Mouse (Mus musculus) ES-E14 (cell line): ENCODE measurements around the gene Tbc1d10c. TPM values are rescaled to one million over a fixed set of nuclear protein-coding genes. Genes with fewer than 3 reads are reported as not detected.

Source experiments
- DNase-seq: peaks from one replicate; pipeline ENCODE4 v3.0.0-alpha.2; 2013; ENCODE audit warnings: low read depth, low spot score
- H3K27ac ChIP-seq: 2 replicates; pipeline ENCODE4 v1.5.1; 2012; ENCODE audit warnings: low read depth, mild to moderate bottlenecking, low read length, moderate library complexity, mixed read lengths; ENCODE audit not compliant: poor library complexity, insufficient read depth, severe bottlenecking
- H3K36me3 ChIP-seq: 2 replicates; pipeline ENCODE4 v1.6.1; 2012; ENCODE audit warnings: mild to moderate bottlenecking, low read length, moderate library complexity, mixed read lengths; ENCODE audit not compliant: control insufficient read depth, poor library complexity, insufficient read depth, severe bottlenecking
- H3K4me1 ChIP-seq, 2 experiments: fragments of 150-350 bp in 1 of 2; sonication (generic) in 1 of 2; 2 replicates each; pipeline ENCODE4 v1.6.1; 2012; ENCODE audit warnings: low read length in 2 of 2, mild to moderate bottlenecking in 1 of 2, mixed read lengths in 1 of 2; ENCODE audit not compliant: control insufficient read depth in 2 of 2, insufficient read depth in 2 of 2, poor library complexity in 1 of 2
- H3K4me3 ChIP-seq, 2 experiments: fragments of 150-350 bp in 1 of 2; sonication (generic) in 1 of 2; 2 replicates each; pipeline ENCODE4 v1.5.1; 2012; ENCODE audit warnings: low read length in 2 of 2, low read depth in 1 of 2, mild to moderate bottlenecking in 1 of 2, mixed read lengths in 1 of 2; ENCODE audit not compliant: insufficient read depth in 1 of 2, poor library complexity in 1 of 2, severe bottlenecking in 1 of 2
- H3K9ac ChIP-seq: 2 replicates; pipeline ENCODE4 v1.6.1; 2012; ENCODE audit warnings: low read depth, mild to moderate bottlenecking, low read length, mixed read lengths; ENCODE audit not compliant: poor library complexity, insufficient read depth, severe bottlenecking
- H3K9me3 ChIP-seq: fragments of 150-350 bp; sonication (generic); 2 replicates; pipeline ENCODE4 v1.6.1; 2012; ENCODE audit warnings: low read depth, mild to moderate bottlenecking, low read length; ENCODE audit not compliant: control insufficient read depth, insufficient read depth
- CHD2 ChIP-seq: IDR thresholded peaks from 2 replicates; pipeline ENCODE4 v1.6.1; 2014; ENCODE audit warnings: mild to moderate bottlenecking, low read depth, low read length, inconsistent platforms
- HCFC1 ChIP-seq: IDR thresholded peaks from 2 replicates; pipeline ENCODE4 v1.6.1; 2012; ENCODE audit warnings: low read length, inconsistent platforms, borderline replicate concordance; ENCODE audit not compliant: insufficient read depth
- MAFK ChIP-seq: IDR thresholded peaks from 2 replicates; pipeline ENCODE4 v1.6.1; 2014; ENCODE audit warnings: mild to moderate bottlenecking, low read depth, low read length, inconsistent platforms; ENCODE audit not compliant: insufficient read depth
- ZC3H11A ChIP-seq: IDR thresholded peaks from 2 replicates; pipeline ENCODE4 v1.6.1; 2012; ENCODE audit warnings: low read depth, mild to moderate bottlenecking, inconsistent platforms, low read length, borderline replicate concordance
- ZNF384 ChIP-seq: IDR thresholded peaks from 2 replicates; pipeline ENCODE4 v1.6.1; 2012; ENCODE audit warnings: low read depth, low read length, inconsistent platforms
- in situ Hi-C, 2 experiments: fragments of 600-800 bp; cut with MboI; formaldehyde crosslinking; loops; one replicate each; pipeline ENCODE4 v1.15.1; 2025; ENCODE audit warnings: low sequenced_read_pairs in 2 of 2, inconsistent platforms in 1 of 2; ENCODE audit not compliant: unreplicated experiment in 2 of 2
- total RNA-seq: library from RNA; depleted of rRNA; stranded (reverse); fragments of 300-350 nt; gene quantifications from 2 replicates; pipeline ENCODE4 v1.2.3, GENCODE M21; 2012

The Tbc1d10c gene
- total RNA-seq, 1 experiment = 2.9 TPM

DNA sequence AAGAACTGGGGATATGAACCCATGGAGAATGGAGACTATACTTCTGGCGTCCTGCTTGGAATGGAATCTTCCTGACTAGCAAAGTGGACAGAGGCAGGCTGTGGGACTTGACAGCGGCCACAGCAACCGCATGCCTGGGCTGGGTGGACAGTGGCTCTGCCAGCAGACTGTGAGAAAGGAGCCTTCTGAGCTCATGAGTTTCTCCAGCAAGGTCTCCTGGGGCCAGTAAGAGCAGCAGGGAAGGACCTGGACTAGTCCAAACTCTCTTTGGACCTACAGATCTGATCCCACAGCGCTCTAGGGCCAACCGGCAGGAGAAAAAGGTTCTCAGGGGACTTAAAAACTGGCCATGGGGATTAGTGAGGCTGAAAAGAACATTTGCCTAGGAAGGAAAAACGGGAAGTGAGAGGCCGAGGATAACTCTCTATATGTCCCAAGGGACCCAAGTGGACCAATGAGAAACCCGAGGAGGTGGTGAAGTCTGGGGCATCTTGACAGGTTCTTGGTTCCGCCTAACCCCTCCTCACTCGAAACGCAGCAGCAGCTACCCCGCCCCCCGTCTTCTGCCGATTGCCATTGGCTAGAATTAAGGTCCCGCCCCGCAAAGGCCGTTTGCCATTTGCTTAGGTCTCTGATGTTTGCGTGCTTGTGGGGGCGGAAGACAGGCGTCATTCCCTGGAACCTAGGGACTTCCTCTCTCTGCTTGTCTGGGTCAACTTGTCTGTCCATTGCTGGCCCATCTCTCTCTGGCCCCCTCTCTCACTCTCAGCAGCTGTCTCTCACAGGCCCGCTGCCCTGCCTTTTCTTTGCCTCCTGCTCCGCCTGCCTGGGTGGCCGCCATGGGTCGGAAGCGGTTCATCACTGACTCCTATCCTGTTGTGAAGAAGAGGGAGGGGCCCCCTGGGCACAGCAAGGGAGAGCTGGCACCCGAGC, 40.4 kb upstream of the Tbc1d10c start, which contains the start of gene Pold4:
Pold4 (plus strand) TSS at position 647 of the 933 bp plus-strand sequence.
- TF ChIP-seq CHD2 (0 out of 2 replicates have a peak, but pooled peaks have one; percentile 40), HCFC1 (no peak), ZNF384 (no peak)
- H3K4me3 ChIP-seq = peak within 1 kb of the TSS; percentile 63 to 89
- peak within 1 kb of the TSS; percentile 23; the same call in 1 of the 2 replicates for H3K9ac ChIP-seq
- in situ Hi-C loops = no loop called here
- peaks cover 2 to 9% of the 10 kb centered on the region in 2 experiments; a peak in 1 of 4 replicates for H3K4me1 ChIP-seq
- no peaks in the 10 kb centered on the region for H3K36me3 ChIP-seq
- 0 out of 2 replicates have a peak within 1 kb of the TSS, but pooled peaks have one; percentile 6 for H3K27ac ChIP-seq
- peak; percentile 79 for DNase-seq
- no peaks in the 10 kb centered on the region for H3K9me3 ChIP-seq

DNA sequence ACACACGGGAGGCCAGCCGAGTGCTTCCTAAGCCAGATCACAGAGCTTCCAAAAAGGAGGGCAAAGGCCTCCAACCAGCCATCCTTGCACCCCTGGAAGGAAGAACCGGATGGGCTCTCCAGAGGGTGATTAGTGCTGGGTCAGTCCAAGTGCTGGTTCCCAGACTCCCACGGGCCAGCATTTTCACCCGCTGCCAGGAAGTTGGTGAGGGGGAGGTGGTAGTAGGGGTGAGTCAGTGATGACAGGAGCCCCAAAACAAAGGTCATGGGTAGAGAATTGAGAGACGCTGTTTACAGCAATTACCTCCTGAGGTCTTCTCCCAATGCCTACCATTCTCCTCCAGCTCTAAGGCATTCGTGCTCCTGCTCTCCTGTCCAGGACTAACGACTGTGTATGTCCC, 39.3 kb upstream of the Tbc1d10c start:
- H3K4me1 ChIP-seq = peaks cover 2 to 9% of the 10 kb centered on the region in 2 experiments; a peak in 1 of 4 replicates
- H3K9me3 ChIP-seq = no peaks in the 10 kb centered on the region
- H3K9ac ChIP-seq = no peak overlapping the region
- no peak overlapping the region for H3K27ac ChIP-seq
- TF ChIP-seq MAFK = no peak
- TF ChIP-seq ZC3H11A = no peak
- TF ChIP-seq HCFC1 = no peak
- TF ChIP-seq CHD2 = no peak
- no peak for TF ChIP-seq ZNF384
- H3K36me3 ChIP-seq = no peaks in the 10 kb centered on the region
- in situ Hi-C loops = no loop called here
- DNase-seq = no peak
- no peak overlapping the region for H3K4me3 ChIP-seq

DNA sequence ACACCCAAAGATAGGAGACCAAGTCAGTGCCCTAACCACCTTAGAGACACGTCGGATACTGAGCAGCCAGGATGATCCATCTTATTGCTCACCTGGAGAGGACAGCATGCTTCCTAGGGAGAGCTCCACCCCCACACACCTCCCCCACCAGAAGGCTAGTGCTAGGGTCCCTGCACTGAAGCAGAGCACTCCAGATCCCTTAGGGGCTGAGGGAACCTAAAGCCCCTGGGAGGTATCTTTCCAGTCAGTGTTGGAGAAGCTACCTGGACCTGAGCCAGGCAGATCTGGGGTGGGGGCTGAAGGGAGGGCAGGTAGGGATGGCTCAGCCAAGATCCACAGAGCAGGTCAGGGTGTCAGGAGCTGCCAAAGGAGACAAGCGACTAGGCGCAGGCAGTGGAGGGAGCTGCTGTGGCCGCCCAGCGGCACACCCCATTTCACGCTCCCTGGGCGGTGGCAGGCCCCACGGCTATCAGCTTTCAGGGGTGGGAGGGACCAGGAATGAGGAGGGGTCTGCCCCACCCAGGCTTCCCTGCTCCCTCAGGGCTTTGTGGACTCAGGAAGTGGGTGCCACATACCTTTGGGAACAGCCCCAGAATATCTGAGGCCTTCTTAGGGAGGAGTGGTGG, 38.5 kb upstream of the Tbc1d10c start:
- H3K27ac ChIP-seq = no peak overlapping the region
- no peak overlapping the region for H3K9ac ChIP-seq
- H3K9me3 ChIP-seq = no peaks in the 10 kb centered on the region
- no peak overlapping the region for H3K4me3 ChIP-seq
- DNase-seq = no peak
- no peaks in the 10 kb centered on the region for H3K36me3 ChIP-seq
- in situ Hi-C loops = no loop called here
- TF ChIP-seq MAFK (no peak), ZC3H11A (no peak), CHD2 (no peak), ZNF384 (no peak), HCFC1 (no peak)
- peaks cover 2 to 9% of the 10 kb centered on the region in 2 experiments; a peak in 1 of 4 replicates for H3K4me1 ChIP-seq

DNA sequence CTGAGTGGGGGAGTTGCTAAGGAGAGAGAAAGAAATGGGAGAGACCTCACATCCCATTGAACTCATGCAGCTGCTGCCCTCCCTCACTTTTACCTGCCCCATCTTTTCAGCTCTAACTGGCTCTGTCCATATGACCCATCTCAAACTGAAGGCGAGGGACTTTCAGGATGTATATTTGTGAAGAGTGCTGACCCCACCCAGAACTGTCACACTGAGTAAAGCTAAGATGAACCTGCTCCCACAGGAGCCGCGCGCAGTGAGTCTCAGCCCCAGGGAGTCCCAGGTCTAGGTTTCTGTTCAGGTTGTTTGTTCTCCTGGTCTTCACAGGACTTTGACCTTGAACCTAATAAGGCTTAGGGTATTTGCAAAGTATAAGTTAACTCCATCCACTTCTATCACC, 37.8 kb upstream of the Tbc1d10c start:
- in situ Hi-C loops = no loop called here
- DNase-seq = no peak
- Histone ChIP-seq H3K4me1 (peaks cover 2 to 9% of the 10 kb centered on the region in 2 experiments; a peak in 1 of 4 replicates), H3K4me3 (no peak overlapping the region), H3K36me3 (no peaks in the 10 kb centered on the region), H3K9ac (no peak overlapping the region), H3K9me3 (no peaks in the 10 kb centered on the region), H3K27ac (no peak overlapping the region)
- TF ChIP-seq MAFK (no peak), HCFC1 (no peak), CHD2 (no peak), ZNF384 (no peak), ZC3H11A (no peak)
